Mouse (Mus musculus) liver, embryonic 14 days (tissue): ENCODE results near the gene Tpx2. TPM values are rescaled to one million over a fixed set of nuclear protein-coding genes. Genes with fewer than 3 reads are reported as not detected.

Source experiments
- polyA plus RNA-seq: library from polyadenylated mRNA; depleted of rRNA; stranded (reverse); fragments of >200 nt; gene quantifications from 2 replicates; pipeline ENCODE4 v1.2.3, GENCODE M21; 2012; rRNA removed

Tpx2 gene
- polyA plus RNA-seq = 51.8 and 53.6 TPM in 2 replicates

DNA sequence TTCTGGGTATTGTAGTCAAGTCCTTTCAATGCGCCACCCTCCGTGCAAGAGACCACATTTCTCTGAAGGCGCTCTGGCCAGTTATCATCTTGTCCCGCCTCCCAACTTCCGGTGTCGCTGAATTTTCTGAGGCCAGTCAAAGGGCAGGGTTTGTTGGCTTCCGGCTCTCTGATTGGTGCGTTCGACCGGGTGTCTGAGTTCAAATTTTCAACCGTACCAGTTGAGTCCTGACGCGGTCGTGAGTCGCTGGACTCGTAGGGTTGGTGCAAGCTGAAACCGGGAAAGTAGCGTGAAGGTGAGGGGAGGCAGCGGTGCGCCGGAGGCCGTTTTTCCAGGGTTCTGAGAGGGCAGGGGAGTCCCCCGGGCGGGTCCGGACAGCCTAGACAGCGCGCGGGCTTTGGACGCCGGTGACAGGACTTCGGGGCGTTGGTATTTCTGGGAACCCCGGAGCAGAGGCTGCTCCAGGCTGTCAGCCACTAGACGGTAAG lies at the start of gene Tpx2:
TSS of gene Tpx2 (plus strand) at position 150 of the 488 bp plus-strand sequence.

GRCm38 (mm10) chr2:152831019-152831878 lies 16.5 kb upstream of the Tpx2 start, which contains the start of gene Bcl2l1:
Gene Bcl2l1 (minus strand): TSS chr2:152831728.

GRCm38 (mm10) chr2:152911031-152911430 lies 63.3 kb downstream of the Tpx2 start, which contains the start of gene Mylk2:
Gene Mylk2 (plus strand): TSS chr2:152911352.

GRCm38 (mm10) chr2:152933048-152933447 lies 85.3 kb downstream of the Tpx2 start, which contains the start of gene Foxs1:
Gene Foxs1 (minus strand): TSS chr2:152933208.

Other genes starting within 250 kb of the Tpx2 start
- not detected in 2 replicates for gene Defb45, start 248.6 kb upstream of the Tpx2 start, polyA plus RNA-seq
- gene Defb36, start 243.6 kb upstream of the Tpx2 start, polyA plus RNA-seq = not detected in 2 replicates
- gene Defb25, start 224.9 kb upstream of the Tpx2 start, polyA plus RNA-seq = 0.24 TPM in 1 of 2 replicates, not detected in the other
- 0.46 and 0.52 TPM in 2 replicates for gene Rem1, start 221.0 kb upstream of the Tpx2 start, polyA plus RNA-seq
- gene H13, start 178.5 kb upstream of the Tpx2 start, polyA plus RNA-seq = 26.2 and 27.6 TPM in 2 replicates
- 10.0 and 11.0 TPM in 2 replicates for gene Mcts2, start 160.9 kb upstream of the Tpx2 start, polyA plus RNA-seq
- gene Id1, start 111.7 kb upstream of the Tpx2 start, polyA plus RNA-seq = 41.7 and 43.3 TPM in 2 replicates
- gene Cox4i2, start 93.8 kb upstream of the Tpx2 start, polyA plus RNA-seq = 0.58 and 0.84 TPM in 2 replicates
- gene Bcl2l1, start 16.2 kb upstream of the Tpx2 start, polyA plus RNA-seq = 55.5 and 69.0 TPM in 2 replicates
- gene Mylk2, start 63.4 kb downstream of the Tpx2 start, polyA plus RNA-seq = 0.05 TPM in 1 of 2 replicates, not detected in the other
- gene Foxs1, start 85.2 kb downstream of the Tpx2 start, polyA plus RNA-seq = 0.11 and 0.12 TPM in 2 replicates
- not detected in 2 replicates for gene Dusp15, start 103.7 kb downstream of the Tpx2 start, polyA plus RNA-seq
- 0.11 and 0.13 TPM in 2 replicates for gene Ttll9, start 114.5 kb downstream of the Tpx2 start, polyA plus RNA-seq
- 27.5 and 27.7 TPM in 2 replicates for gene Pdrg1, start 167.5 kb downstream of the Tpx2 start, polyA plus RNA-seq
- gene Xkr7, start 183.9 kb downstream of the Tpx2 start, polyA plus RNA-seq = not detected in 2 replicates
- gene Ccm2l, start 218.0 kb downstream of the Tpx2 start, polyA plus RNA-seq = 1.7 and 2.0 TPM in 2 replicates